Mouse (Mus musculus) ovary, postnatal 10 days (tissue): ENCODE measurements at regions not wholly inside any gene's neighbourhood (a gene's known extent, or its start where the extent isn't known, plus 50 kb on each side); places are given as distances from the start of the nearest gene placed in this dataset.

ENCODE experiments used
- DNase-seq: peaks from one replicate; pipeline ENCODE4 v3.0.0; 2022; ENCODE audit warnings: low spot score

- DNase-seq = no peak
Observed at GRCm38 (mm10) chr7:83477661-83478121, 107.0 kb upstream of the Tmc3 start.

- DNase-seq = no peak
Observed at GRCm38 (mm10) chr7:83481655-83482054, 103.1 kb upstream of the Tmc3 start.

GRCm38 (mm10) chr7:83482254-83482653, 102.5 kb upstream of the Tmc3 start:
- DNase-seq = no peak

- no peak for DNase-seq
Observed at GRCm38 (mm10) chr7:83482671-83483304, 101.9 kb upstream of the Tmc3 start.

GRCm38 (mm10) chr7:83486156-83486750, 98.5 kb upstream of the Tmc3 start:
- no peak for DNase-seq

GRCm38 (mm10) chr7:83489790-83490189, 94.9 kb upstream of the Tmc3 start:
- DNase-seq = no peak

GRCm38 (mm10) chr7:83504996-83505645, 79.6 kb upstream of the Tmc3 start:
- no peak for DNase-seq

- DNase-seq = no peak
Observed at GRCm38 (mm10) chr7:83516295-83516694, 68.4 kb upstream of the Tmc3 start.

- DNase-seq = no peak
Observed at GRCm38 (mm10) chr7:83521511-83521910, 63.2 kb upstream of the Tmc3 start.
